Mouse (Mus musculus): Measurements from ENCODE around the gene Rbks.

- TF ChIP-seq CTCF (IDR thresholded peaks at IDR 0.05; ENCODE audit: low read depth, low read length) (no peak), POLR2AphosphoS5 (IDR thresholded peaks at IDR 0.05; ENCODE audit: insufficient replicate concordance, low read depth, low read length) (no peak), TAL1 (conservative IDR thresholded peaks at IDR 0.05; ENCODE audit: low read depth, low read length) (no peak)
These were observed 98.3 kb downstream of the Rbks start for GRCm38 (mm10) chr5:31599161-31599560.

Measured in G1E (cell line).